7 mouse cellular contexts compared by ENCODE assay signal in the genomic region with DNA sequence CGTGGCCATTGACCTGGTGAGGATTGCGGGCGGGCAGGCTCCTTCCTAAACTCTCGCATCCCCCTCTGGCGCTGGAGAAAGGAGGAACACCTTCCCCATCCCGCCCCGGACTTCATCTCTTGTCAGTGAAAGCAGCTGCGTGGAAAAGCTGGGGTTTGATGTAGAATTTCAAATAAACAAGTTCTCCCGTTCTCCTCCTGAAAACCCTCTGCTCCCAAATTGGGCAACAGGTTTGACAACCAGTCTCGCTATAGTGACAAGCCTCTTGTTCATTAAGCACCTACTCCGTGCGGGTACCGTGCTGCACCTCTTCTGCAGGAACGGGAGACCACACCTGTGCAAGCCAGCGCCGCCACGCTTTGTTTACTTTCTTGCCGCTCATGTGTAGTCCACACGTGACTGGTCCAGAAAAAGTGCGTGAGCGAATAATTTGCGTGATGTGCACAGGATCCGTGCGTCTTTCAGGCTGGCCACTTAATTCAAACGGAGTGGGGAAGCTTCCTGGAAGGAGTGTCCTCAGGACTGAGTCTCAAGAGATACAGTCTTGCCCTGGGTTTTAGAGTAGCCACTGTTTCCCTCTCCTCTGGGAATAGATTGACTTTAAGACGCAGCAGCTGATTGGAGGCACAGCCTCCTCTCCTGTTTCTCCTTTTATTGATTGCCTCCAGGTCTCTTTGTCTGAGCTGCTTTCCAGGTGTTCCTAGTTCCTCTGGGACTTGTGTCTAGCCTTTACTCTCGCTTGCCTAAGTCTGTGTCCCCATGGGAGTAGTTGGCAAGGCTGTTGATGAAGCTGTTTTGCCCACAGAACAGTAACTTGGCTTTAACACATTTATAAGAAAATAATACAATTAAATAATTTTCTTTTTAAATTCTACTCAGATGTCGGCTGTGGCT. TPM values are rescaled to one million over a fixed set of nuclear protein-coding genes. Genes with fewer than 3 reads are reported as not detected.
DNase-seq lines count a peak whose midpoint lies in the region; ATAC-seq and TF ChIP-seq lines count a peak whose summit lies in the region.

No protein-coding gene starts in this region.

- no peak for TF ChIP-seq CTCF in lung, embryonic 14.5 days (IDR thresholded peaks at IDR 0.05; ENCODE audit: low read depth)
- peak; percentile 13; the same call in 1 of the 2 replicates for TF ChIP-seq CTCF in intestine, postnatal 0 days (IDR thresholded peaks at IDR 0.05; ENCODE audit: low read depth)

- H3K4me3 ChIP-seq in lung, embryonic 14.5 days (ENCODE audit: low read depth, low read length): peak overlapping the region; percentile 58
- peak overlapping the region; percentile 62 for H3K4me3 ChIP-seq in embryonic facial prominence, embryonic 14.5 days (ENCODE audit: low read depth, low read length)
- peak overlapping the region; percentile 56 for H3K4me3 ChIP-seq in intestine, postnatal 0 days (ENCODE audit: low read depth, low read length)

- no peaks in the 10 kb centered on the region for H3K36me3 ChIP-seq in lung, embryonic 14.5 days (ENCODE audit: insufficient read depth)
- no peaks in the 10 kb centered on the region for H3K36me3 ChIP-seq in embryonic facial prominence, embryonic 14.5 days (ENCODE audit: control insufficient read depth, insufficient read depth, low read length)
- no peaks in the 10 kb centered on the region for H3K36me3 ChIP-seq in intestine, postnatal 0 days (ENCODE audit: control insufficient read depth, insufficient read depth)

- H3K27me3 ChIP-seq in lung, embryonic 14.5 days (ENCODE audit: insufficient read depth, low read length): peaks cover 37% of the 10 kb centered on the region
- H3K27me3 ChIP-seq in embryonic facial prominence, embryonic 14.5 days (replicated peaks; ENCODE audit: control insufficient read depth, insufficient read depth, low read length): peaks cover 25% of the 10 kb centered on the region
- H3K27me3 ChIP-seq in intestine, postnatal 0 days (replicated peaks; ENCODE audit: control insufficient read depth, insufficient read depth, low read length): peaks cover 20% of the 10 kb centered on the region

- H3K27ac ChIP-seq in lung, embryonic 14.5 days (ENCODE audit: low read depth): no peak overlapping the region
- H3K27ac ChIP-seq in embryonic facial prominence, embryonic 14.5 days (replicated peaks; ENCODE audit: low read depth, low read length): peak overlapping the region; percentile 42
- H3K27ac ChIP-seq in intestine, postnatal 0 days (ENCODE audit: low read depth, low read length): no peak overlapping the region

- 5% methylated on average over 28 of the region's 28 CpGs for WGBS in lung, embryonic 14.5 days
- WGBS in embryonic facial prominence, embryonic 14.5 days: 3% methylated on average over 28 of the region's 28 CpGs
- 6% methylated on average over 28 of the region's 28 CpGs for WGBS in intestine, postnatal 0 days

- peak; percentile 60; the same call in 1 of the 2 replicates for ATAC-seq in lung, embryonic 14.5 days (ENCODE audit: insufficient read depth)
- peak; percentile 56 for ATAC-seq in embryonic facial prominence, embryonic 14.5 days (ENCODE audit: low read depth)
- no peak for ATAC-seq in intestine, postnatal 0 days

- H3K4me2 ChIP-seq in lung, embryonic 14.5 days: peak overlapping the region; percentile 98
- peak overlapping the region; percentile 96 for H3K4me2 ChIP-seq in embryonic facial prominence, embryonic 14.5 days (ENCODE audit: low read depth, low read length)
- peak overlapping the region; percentile 96 for H3K4me2 ChIP-seq in intestine, postnatal 0 days (replicated peaks; ENCODE audit: low read depth)

- no peaks in the 10 kb centered on the region for H3K9me3 ChIP-seq in lung, embryonic 14.5 days (ENCODE audit: low read depth, low read length)
- H3K9me3 ChIP-seq in embryonic facial prominence, embryonic 14.5 days (ENCODE audit: control insufficient read depth, low read length): no peaks in the 10 kb centered on the region
- H3K9me3 ChIP-seq in intestine, postnatal 0 days (ENCODE audit: control insufficient read depth): no peaks in the 10 kb centered on the region

- H3K9ac ChIP-seq in lung, embryonic 14.5 days: peak overlapping the region; percentile 47
- H3K9ac ChIP-seq in embryonic facial prominence, embryonic 14.5 days (ENCODE audit: low read depth, low read length): peak overlapping the region; percentile 61
- H3K9ac ChIP-seq in intestine, postnatal 0 days (ENCODE audit: low read depth, low read length): no peak overlapping the region

- peak; percentile 36 for DNase-seq in lung, embryonic 14.5 days
- DNase-seq in lung, postnatal 14 days: no peak
- peak; percentile 72 for DNase-seq in embryonic facial prominence, embryonic 14.5 days (ENCODE audit: low spot score)
- DNase-seq in naive thymus-derived CD4-positive, alpha-beta T cell, adult 2 months (ENCODE audit: low read depth): peak; percentile 20
- no peak for DNase-seq in Muller cell, postnatal 12 days (ENCODE audit: inconsistent ontology term)
- DNase-seq in layer of hippocampus, adult 9-11 months: no peak

- peaks cover 4% of the 10 kb centered on the region; the same call in 1 of the 2 replicates for H3K4me1 ChIP-seq in lung, embryonic 14.5 days (ENCODE audit: insufficient read depth)
- H3K4me1 ChIP-seq in embryonic facial prominence, embryonic 14.5 days (ENCODE audit: control insufficient read depth, insufficient read depth, low read length): peaks cover 3% of the 10 kb centered on the region; the same call in 1 of the 2 replicates
- H3K4me1 ChIP-seq in intestine, postnatal 0 days (replicated peaks; ENCODE audit: control insufficient read depth, insufficient read depth, low read length): peaks cover 8% of the 10 kb centered on the region; the same call in 1 of the 2 replicates

RNA-seq across cellular contexts. Expression of a gene that starts 0.9 kb away (rescaled TPM):
- 0.46 and 0.54 TPM in 2 replicates for polyA plus RNA-seq in lung, embryonic 14.5 days (2014; fragmentation: Nextera tagmentation; extraction: Ambion mirVana)
- 1.7 and 2.2 TPM in 2 replicates for polyA plus RNA-seq in embryonic facial prominence, embryonic 14.5 days (2014; fragmentation: Nextera tagmentation; extraction: Ambion mirVana)
- polyA plus RNA-seq in intestine, postnatal 0 days (2015; fragmentation: Nextera tagmentation; extraction: Ambion mirVana): 0.05 and 0.12 TPM in 2 replicates

RNA-seq across cellular contexts. Expression of a gene that starts 16.2 kb away (rescaled TPM):
- polyA plus RNA-seq in lung, embryonic 14.5 days (2014; fragmentation: Nextera tagmentation; extraction: Ambion mirVana): 67.5 and 69.9 TPM in 2 replicates
- 54.9 and 62.5 TPM in 2 replicates for polyA plus RNA-seq in embryonic facial prominence, embryonic 14.5 days (2014; fragmentation: Nextera tagmentation; extraction: Ambion mirVana)
- polyA plus RNA-seq in intestine, postnatal 0 days (2015; fragmentation: Nextera tagmentation; extraction: Ambion mirVana): 19.5 and 20.3 TPM in 2 replicates

RNA-seq across cellular contexts. Expression of a gene that starts 55.7 kb away (rescaled TPM):
- polyA plus RNA-seq in lung, embryonic 14.5 days (2014; fragmentation: Nextera tagmentation; extraction: Ambion mirVana): 38.1 and 39.6 TPM in 2 replicates
- 28.6 and 32.4 TPM in 2 replicates for polyA plus RNA-seq in embryonic facial prominence, embryonic 14.5 days (2014; fragmentation: Nextera tagmentation; extraction: Ambion mirVana)
- polyA plus RNA-seq in intestine, postnatal 0 days (2015; fragmentation: Nextera tagmentation; extraction: Ambion mirVana): 27.3 and 29.6 TPM in 2 replicates

Comparison
In these comparisons a context has a peak if more than half of its experiments do, and no peak if none do; other contexts are left out.
1. DNase-seq: peak in lung, embryonic 14.5 days (single experiment), embryonic facial prominence, embryonic 14.5 days (single experiment) and naive thymus-derived CD4-positive, alpha-beta T cell, adult 2 months (single experiment); none in lung, postnatal 14 days (single experiment), Muller cell, postnatal 12 days (single experiment) and layer of hippocampus, adult 9-11 months (single experiment).
2. Peak in every context shown above with its lines, with median percentiles within 50 percentile points of each other: H3K4me2 ChIP-seq and H3K4me3 ChIP-seq.